Mouse (Mus musculus) left cerebral cortex, postnatal 14 days (tissue): ENCODE results near the gene Rhpn2. TPM values are rescaled to one million over a fixed set of nuclear protein-coding genes. Genes with fewer than 3 reads are reported as not detected.

Experiments used
- DNase-seq, 2 experiments: peaks; one replicate each; pipeline ENCODE4 v3.0.0; 2021 to 2022; ENCODE audit warnings: low spot score in 2 of 2, mixed read lengths in 1 of 2
- intact Hi-C: fragments of 180-260 bp; cut with DNase I; formaldehyde crosslinking; loops from one replicate; pipeline ENCODE4 v1.15.1; 2025
- total RNA-seq, 2 experiments: library from RNA; stranded (reverse); gene quantifications; 2 replicates each; pipeline ENCODE4 v1.2.3; 2021

Rhpn2 gene
- total RNA-seq, 2 experiments from 2014 or later = 2.5 to 2.7 TPM

- intact Hi-C loops = no loop called here
- peak in 1 of 2 experiments; percentile 16 for DNase-seq
These were observed 8.5 kb downstream of the Rhpn2 start for GRCm38 (mm10) chr7:35342498-35342897.

- intact Hi-C loops = no loop called here
- no peak for DNase-seq
These were observed 10.9 kb downstream of the Rhpn2 start for GRCm38 (mm10) chr7:35344785-35345330.

DNA sequence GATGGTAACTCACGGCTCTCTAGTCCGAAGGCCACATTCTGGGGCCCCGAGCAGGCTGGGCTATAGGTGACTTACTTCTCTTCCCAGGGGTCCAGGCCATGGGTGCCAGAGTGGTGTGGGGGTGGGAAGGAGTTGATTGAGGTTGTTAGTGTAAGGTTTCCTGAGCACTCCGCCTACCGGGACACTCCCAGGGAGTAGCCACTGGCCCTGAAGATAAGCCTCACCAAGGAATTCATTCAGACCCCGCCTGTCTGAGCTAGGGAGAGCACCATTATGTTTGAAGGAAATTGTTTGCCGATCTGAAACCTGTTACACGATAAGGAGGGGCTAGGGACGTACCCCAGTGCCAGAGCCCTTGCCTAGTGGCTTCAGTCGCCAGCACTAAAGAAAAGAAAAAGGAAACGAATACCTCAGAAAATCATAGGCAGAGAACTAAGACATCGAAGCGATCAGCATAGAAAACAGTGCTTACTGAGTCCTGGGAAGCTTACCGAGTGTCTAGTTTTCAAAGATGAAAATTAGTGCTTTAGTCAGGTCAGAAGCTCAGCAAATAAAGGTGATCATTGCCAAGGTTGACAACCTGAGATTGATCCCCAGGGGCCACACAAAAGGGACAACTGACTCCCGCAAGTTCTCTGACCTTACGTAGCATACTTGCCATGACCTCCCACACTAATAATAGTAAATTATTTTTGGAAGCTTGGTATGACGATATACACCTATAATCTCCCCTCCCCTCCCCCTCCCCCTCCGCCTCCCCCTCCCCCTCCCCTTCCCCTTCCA, 14.1 kb downstream of the Rhpn2 start:
- intact Hi-C loops = no loop called here

DNA sequence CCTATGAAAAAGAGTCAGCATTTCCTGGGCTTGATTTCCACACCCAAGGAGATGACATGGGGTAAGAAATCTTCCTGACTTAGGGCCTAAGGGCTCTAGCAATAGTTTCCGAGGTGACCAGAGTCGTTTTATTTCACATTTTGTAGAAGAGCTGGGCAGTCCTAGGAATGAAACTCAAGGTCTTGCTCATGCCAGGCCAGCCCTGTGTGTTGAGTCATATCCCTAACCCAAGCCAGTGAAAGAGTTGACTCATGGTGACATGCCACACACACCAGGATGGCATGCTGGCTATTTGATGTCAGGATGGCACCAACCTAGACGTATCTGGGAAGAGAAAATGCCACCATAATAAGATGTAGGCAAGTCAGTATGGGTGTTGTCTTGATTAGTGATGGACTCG, 15.1 kb downstream of the Rhpn2 start:
- intact Hi-C loops = no loop called here
- DNase-seq = no peak

More for the DNA sequence above, 14.1 kb downstream of the Rhpn2 start:
- DNase-seq = no peak

DNA sequence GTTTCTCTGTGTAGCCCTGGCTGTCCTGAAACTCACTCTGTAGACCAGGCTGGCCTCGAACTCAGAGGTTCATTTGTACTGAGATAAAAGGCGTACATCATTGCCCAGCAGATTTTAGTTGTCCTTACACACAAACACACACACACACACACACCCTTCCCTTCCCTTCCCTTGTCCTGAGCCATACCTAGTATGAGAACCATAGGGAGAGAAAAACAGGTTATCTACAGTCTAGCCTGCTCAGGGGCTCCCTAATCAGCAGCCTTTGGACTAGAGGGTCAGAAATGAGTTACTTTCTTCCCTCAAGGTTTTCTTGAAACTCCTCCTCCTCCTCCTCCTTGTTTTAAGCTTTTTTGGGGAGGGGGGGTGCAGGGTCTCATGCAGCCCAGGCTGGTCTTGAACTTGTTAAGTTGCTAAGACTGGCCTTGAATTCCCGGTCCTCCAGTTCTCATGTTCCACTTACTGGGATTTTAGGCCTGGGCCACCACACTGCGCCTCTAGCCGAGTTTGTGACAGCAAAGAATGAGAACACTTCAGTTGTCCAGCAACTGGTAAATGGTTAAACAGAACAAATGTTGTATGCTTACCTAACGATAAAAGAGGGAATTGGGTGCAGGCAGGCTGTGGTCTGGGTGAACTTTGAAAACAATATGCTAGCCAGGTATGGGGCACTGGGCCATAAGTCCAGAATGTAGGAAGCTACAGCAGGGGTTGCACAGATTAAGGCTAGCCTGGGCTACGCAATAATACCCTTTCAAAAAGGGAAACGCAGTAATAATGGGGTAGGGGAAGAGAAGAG, 16.1 kb downstream of the Rhpn2 start:
- intact Hi-C loops = no loop called here
- no peak for DNase-seq

- DNase-seq = no peak
- intact Hi-C loops = no loop called here
These were observed 17.2 kb downstream of the Rhpn2 start for GRCm38 (mm10) chr7:35351155-35351554.

- intact Hi-C loops = no loop called here
- no peak for DNase-seq
These were observed 19.3 kb downstream of the Rhpn2 start for GRCm38 (mm10) chr7:35353306-35353705.

GRCm38 (mm10) chr7:35355303-35355872, 21.4 kb downstream of the Rhpn2 start:
- no peak for DNase-seq
- intact Hi-C loops = no loop called here

- DNase-seq = no peak
- intact Hi-C loops = no loop called here
These were observed 23.7 kb downstream of the Rhpn2 start for GRCm38 (mm10) chr7:35357621-35358020.

DNA sequence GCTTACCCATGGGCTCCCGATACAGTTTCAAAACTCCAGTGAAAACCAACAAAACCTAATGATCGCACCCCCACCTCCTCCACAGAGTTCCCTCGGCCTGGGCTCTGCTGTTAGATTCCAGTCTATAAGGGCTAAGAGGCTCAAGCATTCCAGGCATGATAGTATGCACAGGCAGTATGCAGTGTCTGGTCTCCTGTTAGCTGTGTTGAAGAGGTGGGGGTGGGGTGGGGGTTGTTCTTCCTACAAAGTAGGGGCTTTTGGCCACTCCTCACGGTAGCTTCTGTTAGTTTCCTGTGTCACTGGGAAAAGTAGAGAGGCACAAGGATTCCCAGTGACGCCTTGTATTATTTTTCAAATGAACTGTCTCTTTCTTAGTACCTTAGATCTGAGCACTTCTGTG, 28.3 kb downstream of the Rhpn2 start:
- no peak for DNase-seq

DNA sequence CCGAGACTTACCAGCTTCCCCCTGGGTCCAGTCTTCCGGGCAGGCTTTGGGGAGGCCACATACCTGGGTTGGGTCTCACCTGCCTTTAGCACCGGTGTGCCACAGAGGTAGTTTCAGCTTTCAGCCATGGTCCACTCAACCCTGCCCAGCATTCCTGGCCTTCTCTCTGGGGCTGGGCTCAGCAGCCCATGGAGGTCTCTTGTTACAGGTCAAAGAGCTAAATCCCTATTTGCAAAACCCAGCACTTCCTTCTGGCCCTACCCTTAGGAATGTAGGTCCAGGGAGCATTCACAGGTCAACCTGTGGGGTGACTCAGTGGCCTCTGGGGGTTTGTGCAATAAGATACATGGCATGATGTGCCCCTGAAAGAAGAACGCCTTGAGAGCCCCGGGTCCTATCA, 28.9 kb downstream of the Rhpn2 start:
- no peak for DNase-seq
- intact Hi-C loops = no loop called here

More for the DNA sequence above, 28.3 kb downstream of the Rhpn2 start:
- intact Hi-C loops = no loop called here

GRCm38 (mm10) chr7:35365161-35365910, 31.4 kb downstream of the Rhpn2 start:
- no peak for DNase-seq
- intact Hi-C loops = no loop called here

- DNase-seq = no peak
- intact Hi-C loops = no loop called here
These were observed 37.1 kb downstream of the Rhpn2 start for GRCm38 (mm10) chr7:35371096-35371495.

- no peak for DNase-seq
- intact Hi-C loops = no loop called here
These were observed 38.6 kb downstream of the Rhpn2 start for GRCm38 (mm10) chr7:35372483-35373017.

GRCm38 (mm10) chr7:35373146-35373989, 39.4 kb downstream of the Rhpn2 start:
- no peak for DNase-seq
- intact Hi-C loops = no loop called here

DNA sequence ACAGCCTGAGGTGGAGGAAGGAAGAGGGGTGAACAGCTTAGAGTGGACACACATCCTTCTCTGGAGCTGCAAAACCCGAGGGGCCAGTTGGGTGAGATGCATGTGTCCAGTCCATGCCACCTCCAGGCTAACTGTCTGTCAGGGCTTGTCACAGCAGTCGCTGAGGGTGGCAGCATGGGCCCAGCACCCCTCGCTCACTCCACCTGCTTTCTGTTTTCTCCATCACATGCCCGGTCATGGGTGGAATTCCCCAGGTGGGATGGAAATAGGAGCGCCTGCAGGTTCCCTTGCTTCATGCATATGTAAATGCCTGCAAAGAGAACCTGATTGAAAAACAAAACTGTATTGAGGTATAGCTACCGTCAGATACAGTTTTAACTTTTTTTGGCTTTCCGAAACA, 40.3 kb downstream of the Rhpn2 start:
- intact Hi-C loops = no loop called here
- no peak for DNase-seq

GRCm38 (mm10) chr7:35376623-35377022, 42.7 kb downstream of the Rhpn2 start:
- peak; percentile 27 to 49 for DNase-seq
- intact Hi-C loops = no loop called here

- intact Hi-C loops = no loop called here
These were observed 45.6 kb downstream of the Rhpn2 start for GRCm38 (mm10) chr7:35379492-35380119.

More at GRCm38 (mm10) chr7:35379492-35380119, 45.6 kb downstream of the Rhpn2 start:
- DNase-seq = no peak
